Mouse (Mus musculus) lung, adult 2 months (tissue): Measurements from ENCODE around the gene Myo10.

Experiments
- CTCF ChIP-seq: fragments of 200-500 bp; IDR thresholded peaks from 2 replicates; pipeline ENCODE4 v1.5.1; 2011; ENCODE audit warnings: mild to moderate bottlenecking, low read length, control low read depth; ENCODE audit not compliant: insufficient read depth
- POLR2A ChIP-seq: fragments of 200-500 bp; IDR thresholded peaks from 2 replicates; pipeline ENCODE4 v1.6.1; 2011; ENCODE audit warnings: low read depth, mild to moderate bottlenecking, control low read depth, low read length, borderline replicate concordance; ENCODE audit errors: extremely low read depth

- TF ChIP-seq POLR2A (no peak), CTCF (no peak)
Observed at GRCm38 (mm10) chr15:25817191-25817590, 194.9 kb downstream of the Myo10 start.
